Mouse (Mus musculus): ENCODE data around the gene Gm28048.

DNA sequence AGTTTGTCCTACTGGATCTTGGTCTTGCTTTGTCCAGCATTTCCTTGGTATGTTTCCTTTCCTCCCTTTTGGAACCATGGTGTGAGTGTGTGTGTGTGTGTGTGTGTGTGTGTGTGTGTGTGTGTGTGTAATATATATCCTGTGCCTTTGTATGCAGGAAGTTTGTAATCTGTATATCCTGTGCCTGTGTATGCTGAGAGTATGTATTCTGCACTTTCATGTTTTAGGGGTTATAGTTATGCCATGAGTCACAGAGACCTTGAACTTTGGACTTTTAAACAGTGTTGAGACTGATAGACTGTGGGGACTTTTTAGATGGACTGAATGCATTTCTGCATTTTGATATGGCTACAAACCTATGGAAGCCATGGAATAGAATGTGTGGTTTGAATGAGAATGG is 99.0 kb downstream of the Gm28048 start:
- TF ChIP-seq CTCF (IDR thresholded peaks at IDR 0.05; ENCODE audit: low read depth) (no peak), EP300 (optimal IDR thresholded peaks at IDR 0.05) (no peak)
